In genomic region chr2:70568198-70568941, GRCm38 (mm10) we compare ENCODE assay signal across 9 mouse cellular contexts. TPM values are rescaled to one million over a fixed set of nuclear protein-coding genes. Genes with fewer than 3 reads are reported as not detected.
DNase-seq lines count a peak whose midpoint lies in the region; ATAC-seq lines count a peak whose summit lies in the region.
"Had no signal": no experiment of that assay in that cellular context is flagged by ENCODE, and none has a peak within 500 bp of the region (broad histone marks: within the 10 kb centered on the region; RNA-seq: fewer than 3 reads in every experiment).

No protein-coding gene starts in this region.

- no peak overlapping the region for H3K27ac ChIP-seq in heart, embryonic 15.5 days
- peak overlapping the region; percentile 90 for H3K27ac ChIP-seq in hindbrain, embryonic 15.5 days (replicated peaks)
- peak overlapping the region; percentile 91 for H3K27ac ChIP-seq in midbrain, embryonic 15.5 days

- H3K4me2 ChIP-seq in heart, embryonic 15.5 days, result peak overlapping the region; percentile 92
- H3K4me2 ChIP-seq in hindbrain, embryonic 15.5 days, result peak overlapping the region; percentile 70
- H3K4me2 ChIP-seq in midbrain, embryonic 15.5 days, result peak overlapping the region; percentile 55

- H3K4me3 ChIP-seq in heart, embryonic 15.5 days, result peak overlapping the region; percentile 53
- H3K4me3 ChIP-seq in hindbrain, embryonic 15.5 days, result peak overlapping the region; percentile 52
- H3K4me3 ChIP-seq in midbrain, embryonic 15.5 days, result peak overlapping the region; percentile 49

- no peak for ATAC-seq in heart, embryonic 15.5 days (replicated peaks; ENCODE audit: insufficient number of reproducible peaks, insufficient read depth, low FRiP score, low read depth)
- ATAC-seq in hindbrain, embryonic 15.5 days (ENCODE audit: low FRiP score, low read depth), result peak; percentile 36; the same call in 1 of the 2 replicates
- ATAC-seq in midbrain, embryonic 15.5 days (replicated peaks), result peak; percentile 62

- H3K9ac ChIP-seq in heart, embryonic 15.5 days, result peak overlapping the region; percentile 47
- peak overlapping the region; percentile 67 for H3K9ac ChIP-seq in hindbrain, embryonic 15.5 days
- H3K9ac ChIP-seq in midbrain, embryonic 15.5 days, result peak overlapping the region; percentile 18

- under 1% methylated on average over 34 of the region's 34 CpGs for WGBS in heart, embryonic 15.5 days
- WGBS in hindbrain, embryonic 15.5 days, result under 1% methylated on average over 34 of the region's 34 CpGs
- under 1% methylated on average over 34 of the region's 34 CpGs for WGBS in midbrain, embryonic 15.5 days

- H3K27me3 ChIP-seq in heart, embryonic 15.5 days, result peaks cover 80% of the 10 kb centered on the region
- H3K27me3 ChIP-seq in hindbrain, embryonic 15.5 days, result peaks cover 43% of the 10 kb centered on the region
- H3K27me3 ChIP-seq in midbrain, embryonic 15.5 days (replicated peaks), result peaks cover 54% of the 10 kb centered on the region

- H3K9me3 ChIP-seq in heart, embryonic 15.5 days (replicated peaks), result no peaks in the 10 kb centered on the region
- H3K9me3 ChIP-seq in hindbrain, embryonic 15.5 days, result no peaks in the 10 kb centered on the region
- no peaks in the 10 kb centered on the region for H3K9me3 ChIP-seq in midbrain, embryonic 15.5 days
- H3K9me3 ChIP-seq: G1E had no signal

- no peaks in the 10 kb centered on the region for H3K36me3 ChIP-seq in heart, embryonic 15.5 days
- H3K36me3 ChIP-seq in hindbrain, embryonic 15.5 days, result no peaks in the 10 kb centered on the region
- no peaks in the 10 kb centered on the region for H3K36me3 ChIP-seq in midbrain, embryonic 15.5 days (replicated peaks)
- H3K36me3 ChIP-seq: G1E had no signal

- peaks cover 49% of the 10 kb centered on the region for H3K4me1 ChIP-seq in heart, embryonic 15.5 days (replicated peaks)
- peaks cover 47% of the 10 kb centered on the region for H3K4me1 ChIP-seq in hindbrain, embryonic 15.5 days (replicated peaks)
- peaks cover 46% of the 10 kb centered on the region for H3K4me1 ChIP-seq in midbrain, embryonic 15.5 days

- no peak for DNase-seq in heart, postnatal 4 days
- DNase-seq in brain, adult 2 months (ENCODE audit: low read depth, low spot score), result peak; percentile 47
- DNase-seq in cerebellum, postnatal 4 days (ENCODE audit: low spot score in 2 of 2), result no peak
- DNase-seq in urinary bladder, postnatal 4 days (ENCODE audit: low spot score in 2 of 2), result no peak
- DNase-seq in natural killer cell, adult 2 months (ENCODE audit: low spot score in 2 of 2), result no peak

RNA-seq across cellular contexts. Expression of gene Gad1, which starts 15.5 kb away (rescaled TPM):
- 0.20 and 0.32 TPM in 2 replicates for polyA plus RNA-seq in heart, embryonic 15.5 days (2015; fragmentation: Nextera tagmentation; extraction: Ambion mirVana)
- total RNA-seq in heart, postnatal 4 days (2021), result under 1 TPM; 0.07 to 0.19 TPM
- 103 and 105 TPM in 2 replicates for polyA plus RNA-seq in hindbrain, embryonic 15.5 days (2015; fragmentation: Nextera tagmentation; extraction: Ambion mirVana)
- polyA plus RNA-seq in midbrain, embryonic 15.5 days (2015; fragmentation: Nextera tagmentation; extraction: Ambion mirVana), result 112 and 128 TPM in 2 replicates
- polyA plus RNA-seq: G1E had no signal

RNA-seq across cellular contexts. Expression of gene Erich2, which starts 59.8 kb away (rescaled TPM):
- polyA plus RNA-seq in heart, embryonic 15.5 days (2015; fragmentation: Nextera tagmentation; extraction: Ambion mirVana), result 0.66 and 1.3 TPM in 2 replicates
- total RNA-seq in heart, postnatal 4 days (2021), result under 1 TPM; 0.27 to 0.38 TPM
- polyA plus RNA-seq in hindbrain, embryonic 15.5 days (2015; fragmentation: Nextera tagmentation; extraction: Ambion mirVana), result 2.9 and 3.0 TPM in 2 replicates
- 2.8 TPM in 2 replicates for polyA plus RNA-seq in midbrain, embryonic 15.5 days (2015; fragmentation: Nextera tagmentation; extraction: Ambion mirVana)
- total RNA-seq: G1E had no signal
- polyA plus RNA-seq: G1E had no signal

Comparison
In these comparisons a context has a peak if more than half of its experiments do, and no peak if none do; other contexts are left out.
1. RNA of gene Gad1, which starts 15.5 kb away (polyA plus RNA-seq): 112 to 128 TPM in midbrain, embryonic 15.5 days and 103 to 105 TPM in hindbrain, embryonic 15.5 days; 0.20 to 0.32 TPM in heart, embryonic 15.5 days; every median in the first group is over 10 times any median in the second.
2. Peak in every context shown above with its lines, with median percentiles within 50 percentile points of each other: H3K4me2 ChIP-seq, H3K4me3 ChIP-seq and H3K9ac ChIP-seq.